ENCODE assay signal across 18 mouse cellular contexts in genomic region chr13:56014006-56014405, GRCm38 (mm10).
"Had no signal": no experiment of that assay in that cellular context is flagged by ENCODE, and none has a peak within 500 bp of the region (broad histone marks: within the 10 kb centered on the region; RNA-seq: fewer than 3 reads in every experiment).

No protein-coding gene starts in this region.

- H3K27me3 ChIP-seq: limb, embryonic 15.5 days; liver, embryonic 12.5 days; midbrain, embryonic 15.5 days had no signal

- H3K4me3 ChIP-seq: left cerebral cortex, adult 2 months; limb, embryonic 15.5 days; liver, embryonic 12.5 days; lung, embryonic 15.5 days; megakaryocyte, embryonic 14.5 days; midbrain, embryonic 15.5 days had no signal

- H3K4me2 ChIP-seq: limb, embryonic 15.5 days; liver, embryonic 12.5 days; lung, embryonic 15.5 days; midbrain, embryonic 11.5 days; midbrain, embryonic 15.5 days had no signal

- DNase-seq: kidney, adult 9 months; kidney, postnatal 36 days; layer of hippocampus, adult 9-11 months; lung, postnatal 14 days; right cerebral cortex, adult 18-20 months; right cerebral cortex, postnatal 25 days; thymus, postnatal 36 days had no signal

- ATAC-seq: inflammation-experienced regulatory T-cells, adult 6 months; intestine, postnatal 0 days; liver, embryonic 12.5 days; midbrain, embryonic 15.5 days had no signal

- H3K27ac ChIP-seq: kidney, postnatal 0 days; left cerebral cortex, adult 2 months; limb, embryonic 15.5 days; liver, embryonic 12.5 days; lung, embryonic 15.5 days; midbrain, embryonic 15.5 days; stomach, postnatal 0 days had no signal

- H3K36me3 ChIP-seq: limb, embryonic 15.5 days; liver, embryonic 12.5 days; lung, embryonic 15.5 days; midbrain, embryonic 15.5 days had no signal

- H3K9me3 ChIP-seq: limb, embryonic 15.5 days; liver, embryonic 12.5 days; lung, embryonic 15.5 days; midbrain, embryonic 15.5 days had no signal

- H3K9ac ChIP-seq: limb, embryonic 15.5 days; liver, embryonic 12.5 days; lung, embryonic 15.5 days; midbrain, embryonic 15.5 days had no signal

- H3K4me1 ChIP-seq: liver, embryonic 12.5 days; lung, embryonic 15.5 days; megakaryocyte, embryonic 14.5 days had no signal
